Mouse (Mus musculus) heart, adult 2 months (tissue): ENCODE data around the gene Fam83d.

Source experiments
- CTCF ChIP-seq: fragments of 200-600 bp; IDR thresholded peaks from 2 replicates; pipeline ENCODE4 v1.8.1; 2022; ENCODE audit warnings: antibody characterized with exemption, mild to moderate bottlenecking, moderate library complexity
- EP300 ChIP-seq: fragments of 200-500 bp; IDR thresholded peaks from 2 replicates; pipeline ENCODE4 v1.6.1; 2011; ENCODE audit warnings: low read depth, low read length, control low read depth; ENCODE audit not compliant: insufficient read depth
- POLR2A ChIP-seq: fragments of 200-500 bp; IDR thresholded peaks from 2 replicates; pipeline ENCODE4 v1.6.1; 2011; ENCODE audit warnings: mild to moderate bottlenecking, low read depth, low read length, control low read depth; ENCODE audit not compliant: insufficient read depth

DNA sequence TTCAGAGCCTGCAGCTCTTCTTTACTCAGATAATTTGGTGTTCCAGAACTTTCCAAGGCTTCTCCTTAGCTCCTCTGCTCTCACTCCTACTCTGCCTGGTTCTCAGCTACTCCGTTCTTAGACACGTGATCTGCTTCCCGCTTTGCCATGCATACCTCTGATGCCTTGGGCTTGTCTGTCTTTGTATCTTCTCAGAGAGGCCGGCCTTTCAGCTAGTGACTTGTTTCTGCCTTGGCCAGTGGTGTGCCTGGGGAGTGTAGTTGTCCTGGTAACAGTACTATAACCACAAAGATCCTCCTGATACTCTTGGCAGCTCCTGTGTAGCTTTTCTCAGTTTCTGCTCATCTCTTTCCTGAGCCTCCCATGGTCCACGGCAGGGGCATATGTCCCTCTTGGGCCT, 65.3 kb downstream of the Fam83d start:
- TF ChIP-seq CTCF (no peak), POLR2A (no peak), EP300 (no peak)
